Mouse (Mus musculus): Measurements from ENCODE around the gene Sde2.
"Not testable (repeated sequence)": the region's sequence is repeated elsewhere in the genome, so short reads cannot be mapped to it uniquely, and the experiment has no call there.

Gene Sde2

GRCm38 (mm10) chr1:180881768-180882167 is 30.8 kb downstream of the Sde2 start:
- no peak for ATAC-seq (ENCODE audit: insufficient number of reproducible peaks, low FRiP score, low TSS enrichment)

- no peak for ATAC-seq (ENCODE audit: insufficient number of reproducible peaks, low FRiP score, low TSS enrichment)
Observed at GRCm38 (mm10) chr1:180883731-180884130, 32.8 kb downstream of the Sde2 start.

GRCm38 (mm10) chr1:180884484-180884883 is 33.6 kb downstream of the Sde2 start:
- ATAC-seq (ENCODE audit: insufficient number of reproducible peaks, low FRiP score, low TSS enrichment): no peak

- ATAC-seq (ENCODE audit: insufficient number of reproducible peaks, low FRiP score, low TSS enrichment): no peak
Observed at GRCm38 (mm10) chr1:180888556-180889042, 37.7 kb downstream of the Sde2 start.

- ATAC-seq (ENCODE audit: insufficient number of reproducible peaks, low FRiP score, low TSS enrichment): no peak
Observed at GRCm38 (mm10) chr1:180889172-180889571, 38.2 kb downstream of the Sde2 start.

GRCm38 (mm10) chr1:180889841-180890240 is 38.9 kb downstream of the Sde2 start:
- ATAC-seq (ENCODE audit: insufficient number of reproducible peaks, low FRiP score, low TSS enrichment): no peak

- no peak for ATAC-seq (ENCODE audit: insufficient number of reproducible peaks, low FRiP score, low TSS enrichment)
Observed at GRCm38 (mm10) chr1:180892808-180893207, 41.9 kb downstream of the Sde2 start, which contains the start of gene Lefty2. TSS of gene Lefty2 (plus strand) at chr1:180893108.

GRCm38 (mm10) chr1:180894088-180894987 is 43.4 kb downstream of the Sde2 start:
- ATAC-seq (ENCODE audit: insufficient number of reproducible peaks, low FRiP score, low TSS enrichment): not testable (repeated sequence)

GRCm38 (mm10) chr1:180901107-180901506 is 50.2 kb downstream of the Sde2 start:
- no peak for ATAC-seq (ENCODE audit: insufficient number of reproducible peaks, low FRiP score, low TSS enrichment)

- ATAC-seq (ENCODE audit: insufficient number of reproducible peaks, low FRiP score, low TSS enrichment): no peak
Observed at GRCm38 (mm10) chr1:180902915-180903314, 52.0 kb downstream of the Sde2 start.

GRCm38 (mm10) chr1:180903666-180904038 is 52.7 kb downstream of the Sde2 start:
- ATAC-seq (ENCODE audit: insufficient number of reproducible peaks, low FRiP score, low TSS enrichment): no peak

- peak; percentile 98 for ATAC-seq (ENCODE audit: insufficient number of reproducible peaks, low FRiP score, low TSS enrichment)
Observed at GRCm38 (mm10) chr1:180904039-180904814, 53.3 kb downstream of the Sde2 start, which contains the start of gene Pycr2. TSS of gene Pycr2 (plus strand) at chr1:180904293.

GRCm38 (mm10) chr1:180904815-180905080 is 53.8 kb downstream of the Sde2 start:
- no peak for ATAC-seq (ENCODE audit: insufficient number of reproducible peaks, low FRiP score, low TSS enrichment)

- ATAC-seq (ENCODE audit: insufficient number of reproducible peaks, low FRiP score, low TSS enrichment): no peak
Observed at GRCm38 (mm10) chr1:180905307-180905706, 54.4 kb downstream of the Sde2 start.

GRCm38 (mm10) chr1:180905876-180906275 is 54.9 kb downstream of the Sde2 start:
- ATAC-seq (ENCODE audit: insufficient number of reproducible peaks, low FRiP score, low TSS enrichment): no peak

GRCm38 (mm10) chr1:180906461-180907147 is 55.7 kb downstream of the Sde2 start:
- no peak for ATAC-seq (ENCODE audit: insufficient number of reproducible peaks, low FRiP score, low TSS enrichment)

- no peak for ATAC-seq (ENCODE audit: insufficient number of reproducible peaks, low FRiP score, low TSS enrichment)
Observed at GRCm38 (mm10) chr1:180911138-180911537, 60.2 kb downstream of the Sde2 start.

GRCm38 (mm10) chr1:180911653-180912287 is 60.8 kb downstream of the Sde2 start:
- ATAC-seq (ENCODE audit: insufficient number of reproducible peaks, low FRiP score, low TSS enrichment): no peak

GRCm38 (mm10) chr1:180912792-180913191 is 61.9 kb downstream of the Sde2 start:
- ATAC-seq (ENCODE audit: insufficient number of reproducible peaks, low FRiP score, low TSS enrichment): no peak

GRCm38 (mm10) chr1:180913797-180914196 is 62.9 kb downstream of the Sde2 start:
- ATAC-seq (ENCODE audit: insufficient number of reproducible peaks, low FRiP score, low TSS enrichment): no peak

Measured in cerebellum, adult (tissue).